Mouse (Mus musculus) thymus, postnatal 25 days (tissue): ENCODE results near the gene Scaper.

Experiments
- DNase-seq: peaks from one replicate; pipeline ENCODE4 v3.0.0; 2022

Gene Scaper

DNA sequence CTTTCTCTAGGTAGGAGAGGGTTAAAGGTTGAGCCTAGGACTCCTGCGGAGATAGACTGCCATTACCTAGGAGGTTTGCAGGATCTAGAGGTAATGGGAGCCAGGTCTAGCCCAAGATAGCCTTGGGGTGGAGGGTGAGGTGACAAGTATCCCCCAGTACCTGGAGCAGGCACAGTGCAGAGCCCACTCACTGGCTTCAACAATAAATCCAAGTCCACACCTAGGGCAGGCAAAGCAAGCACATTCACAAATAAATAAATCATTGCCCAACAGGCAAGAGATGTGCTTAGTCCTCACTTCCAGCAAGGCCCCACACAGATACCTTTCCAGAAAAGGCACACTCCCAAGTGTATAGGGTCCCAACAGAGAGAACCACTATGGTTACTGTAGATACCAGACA, 398.9 kb downstream of the Scaper start:
- DNase-seq, result no peak

DNA sequence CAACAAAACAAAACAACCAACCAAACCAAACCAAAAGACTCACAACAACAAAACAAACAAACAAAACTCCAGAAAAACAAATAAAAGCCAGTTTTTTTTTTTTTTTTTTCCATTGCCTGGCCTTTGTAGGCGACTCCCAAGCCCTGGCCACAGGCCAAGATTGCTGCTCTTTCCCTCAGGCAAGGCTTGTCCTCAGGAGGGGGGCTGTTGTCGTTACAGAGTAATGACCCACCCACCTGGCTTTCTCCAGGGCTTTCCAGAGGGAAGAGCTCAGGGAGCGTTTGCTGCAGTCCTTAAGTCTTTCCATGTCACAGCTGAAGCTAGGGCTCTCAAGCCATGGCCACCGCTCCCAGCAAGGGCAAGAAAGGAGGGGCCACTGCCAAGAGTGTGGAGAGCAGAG, 399.5 kb downstream of the Scaper start, which contains the start of gene Isl2:
Gene Isl2, plus strand, starts transcription at position 296 of the 400 bp plus-strand sequence.
- no peak for DNase-seq

DNA sequence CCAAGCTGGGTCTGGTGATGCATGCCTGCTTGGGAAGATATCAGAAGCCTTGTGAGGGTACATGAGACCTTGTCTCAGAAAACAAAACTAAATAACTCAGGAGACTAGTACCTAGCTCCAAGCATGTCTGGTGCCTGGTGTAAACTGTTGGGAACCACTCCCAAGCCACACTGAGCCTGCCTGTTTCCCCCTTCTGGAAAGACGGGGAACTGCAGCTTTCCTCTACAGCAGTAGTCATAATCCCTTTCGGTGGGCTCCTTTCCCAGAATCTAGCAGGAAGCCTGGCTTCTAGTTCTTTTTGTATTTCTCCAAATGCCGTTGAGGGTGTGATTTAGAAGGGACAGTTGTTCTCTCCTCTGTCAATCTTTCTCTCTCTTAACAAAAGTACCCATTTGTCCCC, 402.0 kb downstream of the Scaper start:
- DNase-seq, result peak; percentile 53

DNA sequence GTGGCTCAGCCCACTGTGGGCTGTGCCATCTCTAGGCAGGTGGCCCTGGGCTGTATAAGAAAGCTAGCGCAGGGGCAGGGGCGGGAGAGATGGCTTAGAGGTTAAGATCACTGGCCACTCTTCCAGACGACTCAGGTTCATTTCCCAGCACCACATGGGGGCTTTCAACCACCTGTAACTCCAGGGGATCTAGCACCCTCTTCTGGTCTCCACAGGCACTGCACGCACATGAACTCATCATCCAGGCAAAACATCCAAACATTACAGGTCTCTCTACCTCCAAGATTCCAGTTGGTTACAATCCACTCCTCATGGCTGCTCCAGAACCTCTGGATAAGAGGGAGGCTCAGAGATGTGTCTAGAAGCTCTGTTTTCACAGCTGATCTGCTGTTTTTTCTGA, 412.2 kb downstream of the Scaper start:
- peak; percentile 28 for DNase-seq

DNA sequence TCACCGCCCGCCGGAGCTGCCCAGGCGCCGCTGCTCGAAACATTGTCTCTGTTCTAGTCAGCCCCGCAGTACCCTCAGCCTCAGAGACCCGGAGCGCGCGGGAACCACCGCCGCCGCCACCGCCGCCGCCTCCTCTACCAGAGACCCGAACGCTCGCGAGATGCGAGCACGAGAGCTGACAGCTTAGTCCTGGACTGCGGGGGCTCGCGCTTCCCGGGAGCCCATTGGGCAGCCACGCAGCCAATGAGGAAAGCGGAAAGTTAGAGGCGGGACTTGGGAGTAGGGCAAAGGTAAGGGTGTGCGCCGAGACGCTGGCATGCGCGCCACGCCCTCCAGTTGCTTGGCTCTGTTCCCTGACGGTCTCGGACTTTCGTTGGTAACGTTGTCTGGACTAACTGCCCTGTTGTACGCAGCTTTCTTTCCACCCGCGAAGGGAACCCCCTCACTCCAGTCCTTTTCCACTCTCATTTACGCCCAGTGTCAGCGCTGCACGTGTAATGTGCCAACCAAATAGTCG, 425.8 kb downstream of the Scaper start, which contains the start of gene Etfa:
Gene Etfa, minus strand, starts transcription at position 217 of the 517 bp plus-strand sequence.
- peak; percentile 96 for DNase-seq

DNA sequence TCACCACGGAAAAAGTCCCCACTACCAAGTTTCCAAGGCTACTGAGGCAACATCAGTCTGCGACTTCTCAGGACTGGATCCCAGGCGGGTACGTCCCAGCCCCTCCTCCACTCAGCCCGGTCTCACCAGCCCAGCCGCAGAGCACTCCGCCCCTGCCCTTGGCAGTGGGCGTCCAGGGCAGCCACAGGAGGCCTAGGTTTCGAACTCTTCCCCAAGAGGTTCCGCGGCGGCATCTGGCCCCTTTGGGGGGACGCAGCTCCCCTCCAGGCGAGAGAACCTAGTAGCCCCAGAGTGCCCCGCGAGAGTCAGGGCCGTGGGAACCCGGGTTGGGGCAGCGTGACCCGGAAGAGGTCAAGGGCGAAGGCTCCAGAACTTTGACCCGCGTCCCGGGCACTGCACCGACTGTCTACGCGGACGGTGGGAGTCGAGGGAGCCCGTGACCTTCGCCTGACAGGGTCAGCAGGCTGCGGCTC, 426.4 kb downstream of the Scaper start:
- no peak for DNase-seq

DNA sequence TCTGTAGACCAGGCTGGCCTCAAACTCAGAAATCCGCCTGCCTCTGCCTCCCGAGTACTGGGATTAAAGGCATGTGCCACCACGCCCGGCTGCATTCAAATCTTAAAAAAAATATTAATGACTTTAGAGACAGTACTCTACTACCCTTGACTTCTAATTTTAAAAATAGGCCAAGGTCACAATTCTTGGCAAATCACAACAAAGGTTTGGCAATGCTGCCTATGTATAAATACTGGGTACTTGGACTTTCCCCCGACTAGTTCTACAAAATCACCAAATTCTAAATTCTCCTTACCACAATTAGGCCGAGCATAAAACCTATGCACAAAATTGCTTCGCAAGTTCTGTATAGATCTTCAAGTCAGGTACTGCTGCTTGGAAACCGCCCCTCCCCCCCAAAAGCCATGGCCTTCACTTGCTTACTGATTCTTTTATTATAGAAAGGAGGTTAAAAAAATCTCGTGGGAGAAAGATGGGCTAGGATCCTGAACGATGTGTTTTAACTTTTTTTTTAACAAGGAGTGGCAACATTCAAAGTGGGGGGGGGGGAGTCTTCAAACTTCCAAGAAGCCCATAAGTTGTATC, 427.2 kb downstream of the Scaper start:
- DNase-seq, result no peak

DNA sequence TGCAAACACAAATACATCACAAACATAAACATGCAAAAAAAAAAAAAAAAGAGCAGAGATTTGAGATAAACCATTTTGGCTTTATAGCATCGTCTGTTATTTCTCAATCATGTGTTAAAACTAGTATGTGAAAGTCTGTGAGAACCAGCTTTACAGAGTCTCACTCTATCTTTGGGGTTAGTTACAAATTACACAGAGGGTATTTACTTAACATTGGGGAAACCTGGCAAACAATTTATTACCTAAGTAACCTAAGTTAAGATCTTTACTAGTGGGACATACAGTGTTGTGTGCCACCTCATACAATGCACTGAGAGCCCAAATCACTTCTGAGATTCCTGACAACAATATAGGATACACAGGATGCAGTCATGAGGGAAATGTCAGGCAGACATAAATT, 428.2 kb downstream of the Scaper start:
- DNase-seq, result no peak

DNA sequence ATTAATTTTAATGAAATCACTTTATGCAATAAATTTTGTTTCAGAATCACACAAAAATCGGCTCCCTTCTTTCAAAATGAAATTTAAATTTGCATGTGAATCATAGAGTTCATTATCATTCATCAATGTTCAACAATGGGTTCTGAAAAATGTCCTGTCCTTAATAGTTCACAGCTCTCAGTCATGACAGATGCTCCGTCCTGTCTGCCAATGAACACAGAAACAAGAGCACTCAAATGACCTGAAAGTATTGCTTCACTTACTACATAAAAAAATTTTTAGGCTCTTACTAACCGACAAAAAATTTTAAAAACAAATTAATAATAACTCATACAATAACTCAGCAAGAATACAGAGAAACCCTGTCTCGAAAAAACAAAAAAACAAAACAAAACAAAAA, 429.2 kb downstream of the Scaper start:
- DNase-seq, result no peak

DNA sequence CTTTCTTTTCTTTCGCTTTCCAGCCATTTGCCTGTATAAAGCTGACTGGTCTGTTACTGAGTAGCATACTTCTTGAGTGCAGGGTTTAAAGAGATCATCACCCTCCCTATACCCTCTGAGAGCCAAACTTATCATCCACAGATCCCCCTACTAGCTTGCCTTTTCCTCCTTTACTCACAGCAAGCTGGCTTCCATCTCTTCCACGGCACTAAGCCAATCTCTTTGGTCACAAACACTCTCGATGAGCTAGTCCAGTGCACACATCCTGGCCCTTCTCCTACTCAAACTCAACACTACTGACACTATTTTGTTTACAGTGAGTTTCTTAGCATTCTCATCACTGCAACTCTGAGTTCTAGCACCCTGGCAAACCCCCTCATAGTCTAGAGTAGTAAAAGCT, 430.0 kb downstream of the Scaper start:
- no peak for DNase-seq
